Mouse (Mus musculus) left cerebral cortex, postnatal 10 days (tissue): ENCODE results near the gene Il18rap. TPM values are rescaled to one million over a fixed set of nuclear protein-coding genes. Genes with fewer than 3 reads are reported as not detected.

Experiments used
- total RNA-seq, 2 experiments: library from RNA; stranded (reverse); gene quantifications; 2 replicates each; pipeline ENCODE4 v1.2.3; 2021

Gene Il18rap
- total RNA-seq, 2 experiments from 2014 or later, result 0.15 TPM; not detected in 1

Other genes with a start within 250 kb of the Il18rap start
- gene Il1rl2, start 190.8 kb upstream of the Il18rap start, total RNA-seq, result 1 to 10 TPM in 1 of 2 experiments, under 1 TPM in 1; 0.91 to 1.8 TPM
- gene Il1rl1, start 85.8 kb upstream of the Il18rap start, total RNA-seq, result under 1 TPM; 0.21 to 0.53 TPM
- gene Il18r1, start 49.8 kb upstream of the Il18rap start, total RNA-seq, result under 1 TPM in 1 of 2 experiments, not detected in 1; 0.09 TPM
- gene Slc9a4, start 64.7 kb downstream of the Il18rap start, total RNA-seq, result under 1 TPM; 0.49 to 0.88 TPM
- 1 to 10 TPM; 2.8 to 3.6 TPM for gene Slc9a2, start 165.2 kb downstream of the Il18rap start, total RNA-seq